Mouse (Mus musculus): ENCODE measurements around the gene Ryr2. TPM values are rescaled to one million over a fixed set of nuclear protein-coding genes. Genes with fewer than 3 reads are reported as not detected.
"Not testable (repeated sequence)": the region's sequence is repeated elsewhere in the genome, so short reads cannot be mapped to it uniquely, and the experiment has no call there.

The Ryr2 gene
- total RNA-seq, 1 experiment = 7.0 TPM

- H3K4me3 ChIP-seq (ENCODE audit: insufficient read depth in 1 of 2, low read depth in 1 of 2, low read length in 2 of 2, poor library complexity in 1 of 2, severe bottlenecking in 1 of 2) = no peak overlapping the region
- no peak for DNase-seq (ENCODE audit: low read depth, low spot score)
Measured at GRCm38 (mm10) chr13:12143347-12143746, 36.6 kb upstream of the Ryr2 start.

GRCm38 (mm10) chr13:12136461-12136860 is 29.7 kb upstream of the Ryr2 start:
- H3K9ac ChIP-seq (ENCODE audit: insufficient read depth, low read depth, low read length, poor library complexity, severe bottlenecking); H3K9me3 ChIP-seq (ENCODE audit: control insufficient read depth, insufficient read depth, low read depth, low read length); DNase-seq (ENCODE audit: low read depth, low spot score); H3K4me3 ChIP-seq (ENCODE audit: insufficient read depth in 1 of 2, low read depth in 1 of 2, low read length in 2 of 2, poor library complexity in 1 of 2, severe bottlenecking in 1 of 2); in situ Hi-C loops (cut with MboI; ENCODE audit: low sequenced_read_pairs in 2 of 2, unreplicated experiment in 2 of 2); H3K36me3 ChIP-seq (ENCODE audit: control insufficient read depth, insufficient read depth, low read length, poor library complexity, severe bottlenecking): not testable (repeated sequence)
- peak overlapping the region; percentile 72 for H3K27ac ChIP-seq (ENCODE audit: insufficient read depth, low read depth, low read length, poor library complexity, severe bottlenecking)
- H3K4me1 ChIP-seq (ENCODE audit: control insufficient read depth in 2 of 2, insufficient read depth in 2 of 2, low read length in 2 of 2, poor library complexity in 1 of 2) = peaks cover 7 to 11% of the 10 kb centered on the region in 2 experiments; a peak in 3 of 4 replicates

More at GRCm38 (mm10) chr13:12143347-12143746, 36.6 kb upstream of the Ryr2 start:
- Histone ChIP-seq H3K4me1 (ENCODE audit: control insufficient read depth in 2 of 2, insufficient read depth in 2 of 2, low read length in 2 of 2, poor library complexity in 1 of 2) (0 out of 4 replicates have a peak, but pooled peaks cover 0 to 2% of the 10 kb centered on the region in 2 experiments), H3K9ac (ENCODE audit: insufficient read depth, low read depth, low read length, poor library complexity, severe bottlenecking) (no peak overlapping the region), H3K27ac (ENCODE audit: insufficient read depth, low read depth, low read length, poor library complexity, severe bottlenecking) (no peak overlapping the region), H3K9me3 (ENCODE audit: control insufficient read depth, insufficient read depth, low read depth, low read length) (no peaks in the 10 kb centered on the region), H3K36me3 (ENCODE audit: control insufficient read depth, insufficient read depth, low read length, poor library complexity, severe bottlenecking) (no peaks in the 10 kb centered on the region)
- in situ Hi-C loops (cut with MboI; ENCODE audit: low sequenced_read_pairs in 2 of 2, unreplicated experiment in 2 of 2) = no loop called here
- TF ChIP-seq CHD2 (IDR thresholded peaks at IDR 0.05; ENCODE audit: low read depth, low read length) = no peak

DNA sequence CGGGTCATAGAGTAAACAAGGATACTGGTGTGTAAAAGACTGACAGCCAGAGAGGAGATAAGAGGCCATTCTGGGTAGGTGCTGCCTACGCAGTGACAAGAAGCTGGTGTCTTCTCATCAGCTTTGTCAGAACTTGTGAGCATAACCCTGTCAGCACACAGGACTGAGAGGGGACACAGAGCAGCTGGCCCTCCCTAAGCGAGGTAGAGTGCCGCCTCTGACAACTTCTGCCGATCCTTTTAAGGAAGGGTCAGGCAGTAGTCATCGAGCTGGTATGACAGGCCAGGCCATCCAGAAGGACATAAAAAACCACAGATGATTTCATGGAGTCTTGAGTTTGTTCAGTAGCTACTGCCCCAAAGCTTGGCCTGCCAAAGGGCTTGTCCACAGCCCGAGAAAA is 26.8 kb upstream of the Ryr2 start:
- no peak overlapping the region for H3K9ac ChIP-seq (ENCODE audit: insufficient read depth, low read depth, low read length, poor library complexity, severe bottlenecking)
- H3K9me3 ChIP-seq (ENCODE audit: control insufficient read depth, insufficient read depth, low read depth, low read length) = no peaks in the 10 kb centered on the region
- no peak overlapping the region for H3K27ac ChIP-seq (ENCODE audit: insufficient read depth, low read depth, low read length, poor library complexity, severe bottlenecking)
- H3K4me1 ChIP-seq (ENCODE audit: control insufficient read depth in 2 of 2, insufficient read depth in 2 of 2, low read length in 2 of 2, poor library complexity in 1 of 2) = peaks cover 7 to 11% of the 10 kb centered on the region in 2 experiments; a peak in 3 of 4 replicates
- in situ Hi-C loops (cut with MboI; ENCODE audit: low sequenced_read_pairs in 2 of 2, unreplicated experiment in 2 of 2) = no loop called here
- no peak for DNase-seq (ENCODE audit: low read depth, low spot score)
- TF ChIP-seq ZNF384 (IDR thresholded peaks at IDR 0.05; ENCODE audit: low read depth, low read length) = no peak
- no peak for TF ChIP-seq ZC3H11A (IDR thresholded peaks at IDR 0.05; ENCODE audit: borderline replicate concordance, low read depth, low read length)
- no peak for TF ChIP-seq MAFK (IDR thresholded peaks at IDR 0.05; ENCODE audit: insufficient read depth, low read depth, low read length)
- no peak for TF ChIP-seq HCFC1 (IDR thresholded peaks at IDR 0.05; ENCODE audit: borderline replicate concordance, insufficient read depth, low read length)
- no peak for TF ChIP-seq CHD2 (IDR thresholded peaks at IDR 0.05; ENCODE audit: low read depth, low read length)
- no peak overlapping the region for H3K4me3 ChIP-seq (ENCODE audit: insufficient read depth in 1 of 2, low read depth in 1 of 2, low read length in 2 of 2, poor library complexity in 1 of 2, severe bottlenecking in 1 of 2)
- H3K36me3 ChIP-seq (ENCODE audit: control insufficient read depth, insufficient read depth, low read length, poor library complexity, severe bottlenecking) = no peaks in the 10 kb centered on the region

- Histone ChIP-seq H3K27ac (ENCODE audit: insufficient read depth, low read depth, low read length, poor library complexity, severe bottlenecking) (no peak overlapping the region), H3K4me1 (ENCODE audit: control insufficient read depth in 2 of 2, insufficient read depth in 2 of 2, low read length in 2 of 2, poor library complexity in 1 of 2) (peaks cover 7 to 11% of the 10 kb centered on the region in 2 experiments; a peak in 3 of 4 replicates), H3K9me3 (ENCODE audit: control insufficient read depth, insufficient read depth, low read depth, low read length) (no peaks in the 10 kb centered on the region), H3K9ac (ENCODE audit: insufficient read depth, low read depth, low read length, poor library complexity, severe bottlenecking) (no peak overlapping the region), H3K4me3 (ENCODE audit: insufficient read depth in 1 of 2, low read depth in 1 of 2, low read length in 2 of 2, poor library complexity in 1 of 2, severe bottlenecking in 1 of 2) (no peak overlapping the region), H3K36me3 (ENCODE audit: control insufficient read depth, insufficient read depth, low read length, poor library complexity, severe bottlenecking) (no peaks in the 10 kb centered on the region)
- no peak for DNase-seq (ENCODE audit: low read depth, low spot score)
- TF ChIP-seq MAFK (IDR thresholded peaks at IDR 0.05; ENCODE audit: insufficient read depth, low read depth, low read length) (no peak), HCFC1 (IDR thresholded peaks at IDR 0.05; ENCODE audit: borderline replicate concordance, insufficient read depth, low read length) (no peak), ZC3H11A (IDR thresholded peaks at IDR 0.05; ENCODE audit: borderline replicate concordance, low read depth, low read length) (no peak), ZNF384 (IDR thresholded peaks at IDR 0.05; ENCODE audit: low read depth, low read length) (no peak), CHD2 (IDR thresholded peaks at IDR 0.05; ENCODE audit: low read depth, low read length) (no peak)
- in situ Hi-C loops (cut with MboI; ENCODE audit: low sequenced_read_pairs in 2 of 2, unreplicated experiment in 2 of 2) = no loop called here
Measured at GRCm38 (mm10) chr13:12132160-12132710, 25.5 kb upstream of the Ryr2 start.

DNA sequence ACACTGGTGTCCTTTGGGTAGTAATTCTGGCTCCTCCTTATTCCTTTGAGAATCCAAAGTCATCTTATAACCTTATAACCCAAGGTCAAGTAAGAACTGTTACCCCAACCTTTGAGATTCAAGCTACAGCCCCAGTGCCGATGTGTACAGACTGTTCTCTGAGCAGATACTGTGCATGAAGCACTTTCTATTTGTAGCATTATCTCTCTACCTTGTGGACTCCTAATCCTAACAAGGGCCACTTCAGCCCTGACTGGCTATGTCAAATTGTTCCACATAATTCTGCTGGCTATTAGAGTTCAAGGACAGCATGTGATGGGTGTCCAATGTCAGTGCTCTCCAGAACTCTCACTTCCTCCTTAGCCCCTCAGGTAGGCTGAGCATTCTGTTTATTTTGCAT is 22.4 kb upstream of the Ryr2 start:
- DNase-seq (ENCODE audit: low read depth, low spot score) = no peak
- Histone ChIP-seq H3K9ac (ENCODE audit: insufficient read depth, low read depth, low read length, poor library complexity, severe bottlenecking) (no peak overlapping the region), H3K36me3 (ENCODE audit: control insufficient read depth, insufficient read depth, low read length, poor library complexity, severe bottlenecking) (no peaks in the 10 kb centered on the region), H3K27ac (ENCODE audit: insufficient read depth, low read depth, low read length, poor library complexity, severe bottlenecking) (no peak overlapping the region), H3K9me3 (ENCODE audit: control insufficient read depth, insufficient read depth, low read depth, low read length) (no peaks in the 10 kb centered on the region), H3K4me3 (ENCODE audit: insufficient read depth in 1 of 2, low read depth in 1 of 2, low read length in 2 of 2, poor library complexity in 1 of 2, severe bottlenecking in 1 of 2) (no peak overlapping the region), H3K4me1 (ENCODE audit: control insufficient read depth in 2 of 2, insufficient read depth in 2 of 2, low read length in 2 of 2, poor library complexity in 1 of 2) (no peaks in the 10 kb centered on the region; a peak in 1 of 4 replicates)
- in situ Hi-C loops (cut with MboI; ENCODE audit: low sequenced_read_pairs in 2 of 2, unreplicated experiment in 2 of 2) = no loop called here
- TF ChIP-seq ZNF384 (IDR thresholded peaks at IDR 0.05; ENCODE audit: low read depth, low read length) = no peak
- no peak for TF ChIP-seq CHD2 (IDR thresholded peaks at IDR 0.05; ENCODE audit: low read depth, low read length)
- no peak for TF ChIP-seq ZC3H11A (IDR thresholded peaks at IDR 0.05; ENCODE audit: borderline replicate concordance, low read depth, low read length)
- no peak for TF ChIP-seq MAFK (IDR thresholded peaks at IDR 0.05; ENCODE audit: insufficient read depth, low read depth, low read length)
- TF ChIP-seq HCFC1 (IDR thresholded peaks at IDR 0.05; ENCODE audit: borderline replicate concordance, insufficient read depth, low read length) = no peak
